Mouse (Mus musculus) liver, embryonic 11.5 days (tissue): Measurements from ENCODE around the gene Tubgcp2. TPM values are rescaled to one million over a fixed set of nuclear protein-coding genes. Genes with fewer than 3 reads are reported as not detected.

Source experiments
- ATAC-seq: fragments of 200-750 bp; cut with Nextera tagmentation; replicated peaks from 2 replicates; pipeline ENCODE4 v1.8.0; 2017; ENCODE audit warnings: moderate number of reproducible peaks, mild to moderate bottlenecking, moderate TSS enrichment, moderate library complexity; ENCODE audit not compliant: low FRiP score
- DNase-seq: peaks from one replicate; pipeline ENCODE4 v3.0.0-alpha.2; 2017; ENCODE audit warnings: low spot score
- H3K27ac ChIP-seq: fragments of 300-500 bp; sonication (generic); 2 replicates; pipeline ENCODE4 v1.5.1; 2014; ENCODE audit warnings: mild to moderate bottlenecking, low read depth, low read length, control low read depth
- H3K27me3 ChIP-seq: fragments of 300-500 bp; sonication (generic); replicated peaks from 2 replicates; pipeline ENCODE4 v1.6.1; 2014; ENCODE audit warnings: low read length, mixed read lengths; ENCODE audit not compliant: control insufficient read depth, insufficient read depth
- H3K36me3 ChIP-seq: fragments of 300-500 bp; sonication (generic); 2 replicates; pipeline ENCODE4 v1.6.1; 2014; ENCODE audit warnings: mild to moderate bottlenecking, low read length, moderate library complexity, mixed read lengths; ENCODE audit not compliant: control insufficient read depth, insufficient read depth
- H3K4me1 ChIP-seq: fragments of 300-500 bp; sonication (generic); replicated peaks from 2 replicates; pipeline ENCODE4 v1.6.1; 2014; ENCODE audit warnings: low read length, mixed read lengths; ENCODE audit not compliant: control insufficient read depth, insufficient read depth
- H3K4me2 ChIP-seq: fragments of 300-500 bp; sonication (generic); 2 replicates; pipeline ENCODE4 v1.6.1; 2014; ENCODE audit warnings: mild to moderate bottlenecking, control low read depth, moderate library complexity
- H3K4me3 ChIP-seq: fragments of 300-500 bp; sonication (generic); 2 replicates; pipeline ENCODE4 v1.5.1; 2014; ENCODE audit warnings: low read depth, low read length, control low read depth
- H3K9ac ChIP-seq: fragments of 300-500 bp; sonication (generic); 2 replicates; pipeline ENCODE4 v1.6.1; 2014; ENCODE audit warnings: low read depth, low read length, control low read depth
- H3K9me3 ChIP-seq: fragments of 300-500 bp; sonication (generic); 2 replicates; pipeline ENCODE4 v1.6.1; 2016; ENCODE audit warnings: low read length, inconsistent platforms, mixed read lengths; ENCODE audit not compliant: control insufficient read depth
- WGBS: fragments of 180-500 bp; shearing (Covaris S2); extraction: QIAGEN DNeasy Blood & Tissue Kit; methylation state at CpG from one replicate; pipeline ENCODE4 v1.1.7; 2014; 5-methylcytosine and 5-hydroxymethylcytosine counted together
- polyA plus RNA-seq: library from polyadenylated mRNA; unstranded; fragments of >200 nt; fragmentation: Nextera tagmentation; extraction: Ambion mirVana; gene quantifications from 2 replicates; pipeline ENCODE4 v1.2.1, GENCODE M21; 2014

The Tubgcp2 gene
- polyA plus RNA-seq, 1 experiment from 2014 or later = 45.1 TPM

DNA sequence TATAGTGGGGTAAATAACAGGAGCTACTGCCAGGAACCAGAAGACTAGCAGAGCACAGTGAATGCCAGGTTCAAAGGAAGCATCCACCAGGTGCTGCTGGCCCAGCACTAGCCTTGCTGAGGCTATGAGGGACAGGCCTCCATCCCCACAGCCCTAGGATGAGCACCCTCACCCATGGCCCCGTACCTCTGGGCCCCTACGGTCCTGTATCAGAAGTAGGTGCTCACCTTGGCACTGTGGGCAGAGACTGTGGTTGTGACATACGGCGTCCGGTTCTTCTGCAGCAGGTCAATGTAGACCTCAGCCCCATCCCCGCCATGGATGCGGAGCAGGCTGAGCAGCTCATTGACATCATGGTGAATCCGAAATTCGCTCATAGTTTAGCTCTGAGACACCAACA is 3.1 kb downstream of the Tubgcp2 start:
- Histone ChIP-seq H3K4me1 (peaks cover 8% of the 10 kb centered on the region; the same call in 1 of the 2 replicates), H3K36me3 (peaks cover 40% of the 10 kb centered on the region), H3K9ac (no peak overlapping the region), H3K27me3 (no peaks in the 10 kb centered on the region), H3K4me2 (no peak overlapping the region), H3K4me3 (no peak overlapping the region), H3K9me3 (peaks cover under 1% of the 10 kb centered on the region; the same call in 1 of the 2 replicates), H3K27ac (no peak overlapping the region)
- ATAC-seq = no peak
- 97% methylated on average over 9 of the region's 9 CpGs for WGBS
- no peak for DNase-seq

GRCm38 (mm10) chr7:140032366-140032765 is 4.1 kb downstream of the Tubgcp2 start:
- peaks cover 45% of the 10 kb centered on the region for H3K36me3 ChIP-seq
- H3K27me3 ChIP-seq = no peaks in the 10 kb centered on the region
- no peak overlapping the region for H3K27ac ChIP-seq
- H3K9ac ChIP-seq = no peak overlapping the region
- H3K4me3 ChIP-seq = no peak overlapping the region
- peaks cover 8% of the 10 kb centered on the region; the same call in 1 of the 2 replicates for H3K4me1 ChIP-seq
- no peak overlapping the region for H3K4me2 ChIP-seq
- WGBS = 95% methylated on average over 10 of the region's 10 CpGs
- DNase-seq = no peak
- no peak for ATAC-seq
- H3K9me3 ChIP-seq = peaks cover 3% of the 10 kb centered on the region; the same call in 1 of the 2 replicates

DNA sequence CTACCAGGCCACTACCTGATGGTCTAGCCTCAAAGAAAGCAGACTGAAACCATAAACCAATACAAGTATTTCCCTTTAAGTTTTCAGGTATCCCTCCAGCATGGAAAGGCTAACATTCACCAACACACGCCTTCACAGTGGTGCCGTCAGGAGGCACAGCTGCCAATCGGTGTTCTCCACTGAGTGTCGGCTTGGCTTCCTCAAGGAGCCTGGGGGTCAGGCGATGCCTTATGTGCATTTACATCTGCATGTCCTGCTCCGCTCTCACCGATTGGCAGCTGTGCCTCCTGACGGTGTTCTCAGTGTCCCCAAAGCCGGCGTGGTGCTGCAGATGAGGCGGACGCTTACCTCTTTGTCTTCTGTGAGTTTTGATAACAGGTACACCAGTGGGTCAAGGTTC is 4.7 kb downstream of the Tubgcp2 start:
- Histone ChIP-seq H3K4me2 (no peak overlapping the region), H3K36me3 (peaks cover 45% of the 10 kb centered on the region), H3K4me1 (peaks cover 6% of the 10 kb centered on the region; the same call in 1 of the 2 replicates), H3K4me3 (no peak overlapping the region), H3K27me3 (no peaks in the 10 kb centered on the region), H3K9ac (no peak overlapping the region), H3K9me3 (peaks cover 3% of the 10 kb centered on the region; the same call in 1 of the 2 replicates), H3K27ac (no peak overlapping the region)
- no peak for DNase-seq
- ATAC-seq = no peak
- 91% methylated on average over 12 of the region's 12 CpGs for WGBS

DNA sequence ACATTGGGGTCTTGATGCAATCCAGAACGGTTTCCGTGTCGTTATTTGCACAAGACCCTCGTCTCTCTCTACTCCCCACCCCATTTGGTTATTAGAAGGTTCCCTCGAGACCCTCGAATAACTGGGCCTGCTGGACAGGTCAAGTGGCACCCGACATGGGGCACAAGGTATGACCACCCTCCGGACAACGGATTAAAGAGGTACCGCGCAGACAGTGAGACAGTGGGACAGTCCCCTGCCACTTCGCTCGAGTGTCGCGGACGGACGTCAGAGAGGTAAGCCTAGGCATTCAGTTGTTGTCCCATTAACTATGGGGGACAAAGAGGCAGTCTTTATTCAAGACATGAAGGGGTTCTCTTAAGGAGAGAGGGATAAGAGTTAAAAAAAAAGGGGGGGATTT is 25.1 kb downstream of the Tubgcp2 start:
- WGBS = 96% methylated on average over 17 of the region's 17 CpGs
- Histone ChIP-seq H3K9ac (no peak overlapping the region), H3K9me3 (no peaks in the 10 kb centered on the region), H3K27ac (no peak overlapping the region), H3K27me3 (no peaks in the 10 kb centered on the region), H3K36me3 (peaks cover 16% of the 10 kb centered on the region), H3K4me1 (no peaks in the 10 kb centered on the region), H3K4me2 (no peak overlapping the region), H3K4me3 (no peak overlapping the region)
- ATAC-seq (no peak), DNase-seq (no peak)

GRCm38 (mm10) chr7:140007781-140008180 is 28.7 kb downstream of the Tubgcp2 start:
- Histone ChIP-seq H3K4me3 (no peak overlapping the region), H3K4me1 (no peaks in the 10 kb centered on the region), H3K27me3 (no peaks in the 10 kb centered on the region), H3K27ac (no peak overlapping the region), H3K9me3 (no peaks in the 10 kb centered on the region), H3K36me3 (peaks cover 31% of the 10 kb centered on the region), H3K4me2 (no peak overlapping the region), H3K9ac (no peak overlapping the region)
- 91% methylated on average over 9 of the region's 9 CpGs for WGBS
- DNase-seq (no peak), ATAC-seq (no peak)

DNA sequence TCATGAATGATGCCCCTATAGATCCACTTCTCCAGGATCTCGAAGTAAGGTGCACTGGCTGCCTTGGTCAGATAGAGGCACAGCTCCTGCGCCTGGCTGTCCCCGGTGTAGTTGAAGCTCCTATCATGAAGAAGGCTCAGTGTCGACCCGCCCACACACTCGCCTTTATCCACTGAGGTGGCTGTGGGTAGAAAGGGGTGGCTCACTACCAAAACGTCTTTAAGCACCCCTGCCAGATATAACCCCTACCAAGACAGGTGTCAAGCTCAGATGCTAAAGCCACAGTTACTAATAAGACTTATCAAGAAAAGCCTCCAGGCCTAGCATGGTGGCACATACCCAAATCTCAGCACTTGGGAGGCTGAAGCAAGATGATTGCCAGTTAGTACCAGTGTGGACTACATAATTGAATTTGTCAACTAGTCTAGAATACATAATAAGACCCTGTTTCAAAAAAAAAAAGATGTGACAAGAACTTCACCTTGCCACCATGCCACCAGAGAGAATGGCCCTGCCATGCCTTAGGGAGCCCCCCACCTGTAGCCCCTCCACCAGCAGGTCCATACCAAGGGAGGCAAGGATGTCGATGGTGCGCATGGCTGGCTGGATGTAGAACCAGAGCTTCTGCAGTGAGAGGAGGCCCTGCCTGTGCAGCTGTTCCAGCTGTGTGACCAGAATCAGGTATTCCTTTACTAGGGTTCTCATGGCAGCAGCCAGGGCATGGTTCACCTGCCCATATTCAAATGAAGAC is 29.4 kb downstream of the Tubgcp2 start:
- H3K36me3 ChIP-seq = peaks cover 31% of the 10 kb centered on the region
- no peaks in the 10 kb centered on the region for H3K27me3 ChIP-seq
- DNase-seq = no peak
- no peaks in the 10 kb centered on the region for H3K4me1 ChIP-seq
- H3K9ac ChIP-seq = no peak overlapping the region
- ATAC-seq = no peak
- H3K27ac ChIP-seq = no peak overlapping the region
- no peaks in the 10 kb centered on the region for H3K9me3 ChIP-seq
- H3K4me2 ChIP-seq = no peak overlapping the region
- no peak overlapping the region for H3K4me3 ChIP-seq
- WGBS = 88% methylated on average over 9 of the region's 9 CpGs

- no peak overlapping the region for H3K27ac ChIP-seq
- no peak for ATAC-seq
- no peaks in the 10 kb centered on the region for H3K4me1 ChIP-seq
- no peaks in the 10 kb centered on the region for H3K27me3 ChIP-seq
- H3K4me2 ChIP-seq = no peak overlapping the region
- H3K9me3 ChIP-seq = no peaks in the 10 kb centered on the region
- no peak for DNase-seq
- no peak overlapping the region for H3K4me3 ChIP-seq
- H3K9ac ChIP-seq = no peak overlapping the region
- peaks cover 38% of the 10 kb centered on the region for H3K36me3 ChIP-seq
- 90% methylated on average over 8 of the region's 8 CpGs for WGBS
These were observed 31.8 kb downstream of the Tubgcp2 start for GRCm38 (mm10) chr7:140004666-140005065.

DNA sequence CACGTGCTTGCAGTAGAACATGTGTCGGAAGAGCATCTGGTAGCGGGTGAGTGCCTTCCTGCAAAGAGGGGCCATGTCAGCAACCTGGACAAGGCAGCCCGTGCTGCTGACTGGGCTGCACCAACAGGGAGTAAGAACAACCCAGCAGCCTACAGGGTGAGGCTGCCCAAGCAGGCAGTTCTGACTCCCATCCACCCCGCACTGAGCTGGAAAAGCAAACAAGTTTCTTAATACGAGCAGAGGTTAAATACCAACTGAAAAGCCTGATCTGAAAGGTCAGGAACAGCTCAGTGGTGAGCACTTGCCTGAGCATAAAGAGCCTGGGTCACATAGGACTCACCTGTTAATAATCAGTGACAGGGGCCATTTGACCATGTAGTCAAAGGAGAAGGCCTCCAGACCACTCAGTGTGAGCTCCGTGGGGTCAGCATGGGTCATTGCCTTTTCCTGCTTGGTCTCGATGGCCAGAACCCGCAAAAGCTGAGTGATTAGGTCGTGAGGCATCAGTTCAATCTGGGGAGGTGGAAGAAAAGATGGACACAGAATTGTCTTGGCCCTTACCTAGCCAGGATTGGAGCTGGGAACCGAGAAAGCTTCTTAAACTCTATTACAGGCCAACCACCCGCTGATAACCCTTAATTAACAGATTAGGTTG is 35.3 kb downstream of the Tubgcp2 start:
- 85% methylated on average over 12 of the region's 12 CpGs for WGBS
- no peak for ATAC-seq

More for the DNA sequence above, 35.3 kb downstream of the Tubgcp2 start:
- Histone ChIP-seq H3K9ac (no peak overlapping the region), H3K27me3 (no peaks in the 10 kb centered on the region), H3K9me3 (no peaks in the 10 kb centered on the region), H3K36me3 (peaks cover 46% of the 10 kb centered on the region), H3K4me1 (no peaks in the 10 kb centered on the region), H3K4me2 (no peak overlapping the region), H3K27ac (no peak overlapping the region), H3K4me3 (no peak overlapping the region)
- DNase-seq = no peak
